Mouse (Mus musculus): Measurements from ENCODE around the gene Spred1.

Spred1 gene

GRCm38 (mm10) chr2:117121212-117121983 is at the start of gene Spred1:
Gene Spred1, plus strand, starts transcription at chr2:117121374.
- peak in 1 of 2 experiments; percentile 27 for DNase-seq (ENCODE audit: low spot score in 2 of 2)

- no peak for DNase-seq (ENCODE audit: low spot score in 2 of 2)
These were observed 49.6 kb upstream of the Spred1 start for GRCm38 (mm10) chr2:117071596-117071995.

- DNase-seq (ENCODE audit: low spot score in 2 of 2) = no peak
These were observed 42.5 kb upstream of the Spred1 start for GRCm38 (mm10) chr2:117078711-117079110.

GRCm38 (mm10) chr2:117079621-117080020 is 41.6 kb upstream of the Spred1 start:
- no peak for DNase-seq (ENCODE audit: low spot score in 2 of 2)

- DNase-seq (ENCODE audit: low spot score in 2 of 2) = no peak
These were observed 35.0 kb upstream of the Spred1 start for GRCm38 (mm10) chr2:117086002-117086765.

- DNase-seq (ENCODE audit: low spot score in 2 of 2) = no peak
These were observed 34.3 kb upstream of the Spred1 start for GRCm38 (mm10) chr2:117086766-117087457.

- DNase-seq (ENCODE audit: low spot score in 2 of 2) = no peak
These were observed 33.7 kb upstream of the Spred1 start for GRCm38 (mm10) chr2:117087458-117087820.

GRCm38 (mm10) chr2:117089482-117089881 is 31.7 kb upstream of the Spred1 start:
- DNase-seq (ENCODE audit: low spot score in 2 of 2) = no peak

- DNase-seq (ENCODE audit: low spot score in 2 of 2) = no peak
These were observed 31.1 kb upstream of the Spred1 start for GRCm38 (mm10) chr2:117090061-117090460.

- DNase-seq (ENCODE audit: low spot score in 2 of 2) = no peak
These were observed 28.2 kb upstream of the Spred1 start for GRCm38 (mm10) chr2:117092946-117093401.

- DNase-seq (ENCODE audit: low spot score in 2 of 2) = no peak
These were observed 25.7 kb upstream of the Spred1 start for GRCm38 (mm10) chr2:117095491-117095890.

GRCm38 (mm10) chr2:117097305-117097704 is 23.9 kb upstream of the Spred1 start:
- DNase-seq (ENCODE audit: low spot score in 2 of 2) = no peak

GRCm38 (mm10) chr2:117099316-117099715 is 21.9 kb upstream of the Spred1 start:
- DNase-seq (ENCODE audit: low spot score in 2 of 2) = no peak

GRCm38 (mm10) chr2:117103461-117103860 is 17.7 kb upstream of the Spred1 start:
- no peak for DNase-seq (ENCODE audit: low spot score in 2 of 2)

GRCm38 (mm10) chr2:117105407-117105806 is 15.8 kb upstream of the Spred1 start:
- DNase-seq (ENCODE audit: low spot score in 2 of 2) = no peak

GRCm38 (mm10) chr2:117108059-117108458 is 13.1 kb upstream of the Spred1 start:
- DNase-seq (ENCODE audit: low spot score in 2 of 2) = peak in 1 of 2 experiments; percentile 67

- DNase-seq (ENCODE audit: low spot score in 2 of 2) = peak; percentile 41 to 71
These were observed 11.9 kb upstream of the Spred1 start for GRCm38 (mm10) chr2:117109296-117109695.

GRCm38 (mm10) chr2:117110355-117110866 is 10.8 kb upstream of the Spred1 start:
- DNase-seq (ENCODE audit: low spot score in 2 of 2) = no peak

- no peak for DNase-seq (ENCODE audit: low spot score in 2 of 2)
These were observed 7.9 kb upstream of the Spred1 start for GRCm38 (mm10) chr2:117113262-117113661.

GRCm38 (mm10) chr2:117113762-117114161 is 7.4 kb upstream of the Spred1 start:
- DNase-seq (ENCODE audit: low spot score in 2 of 2) = peak in 1 of 2 experiments; percentile 73

GRCm38 (mm10) chr2:117118516-117118915 is 2.7 kb upstream of the Spred1 start:
- peak in 1 of 2 experiments; percentile 28 for DNase-seq (ENCODE audit: low spot score in 2 of 2)

Measured in heart, adult 9 months (tissue).